Mouse (Mus musculus) frontal cortex, postnatal 25 days (tissue): ENCODE measurements around the gene Slk.

ENCODE experiments used
- DNase-seq, 2 experiments: peaks; one replicate each; pipeline ENCODE4 v3.0.0; 2022; ENCODE audit warnings: low spot score in 2 of 2

Slk gene

GRCm38 (mm10) chr19:47579225-47579787, at the start of gene Slk:
Slk (plus strand) TSS chr19:47579678.
- peak; percentile 55 to 58 for DNase-seq

- DNase-seq = no peak
These were observed 48.2 kb upstream of the Slk start for GRCm38 (mm10) chr19:47531309-47531708.

GRCm38 (mm10) chr19:47532449-47532848, 47.0 kb upstream of the Slk start:
- DNase-seq = no peak

GRCm38 (mm10) chr19:47534131-47534530, 45.3 kb upstream of the Slk start:
- DNase-seq = peak in 1 of 2 experiments; percentile 43

- peak; percentile 93 to 96 for DNase-seq
These were observed 42.8 kb upstream of the Slk start for GRCm38 (mm10) chr19:47536521-47537299.

GRCm38 (mm10) chr19:47537300-47537792, 42.1 kb upstream of the Slk start, which contains the start of gene Stn1:
Stn1 (minus strand) TSS chr19:47537507.
- no peak for DNase-seq

- DNase-seq = no peak
These were observed 41.6 kb upstream of the Slk start for GRCm38 (mm10) chr19:47537879-47538278.

- DNase-seq = no peak
These were observed 40.7 kb upstream of the Slk start for GRCm38 (mm10) chr19:47538801-47539200.

- DNase-seq = no peak
These were observed 37.0 kb upstream of the Slk start for GRCm38 (mm10) chr19:47542441-47542840.

- DNase-seq = no peak
These were observed 34.4 kb upstream of the Slk start for GRCm38 (mm10) chr19:47545055-47545454.

GRCm38 (mm10) chr19:47545528-47545927, 34.0 kb upstream of the Slk start:
- DNase-seq = no peak

- no peak for DNase-seq
These were observed 30.9 kb upstream of the Slk start for GRCm38 (mm10) chr19:47548432-47549076.

- DNase-seq = no peak
These were observed 30.3 kb upstream of the Slk start for GRCm38 (mm10) chr19:47549174-47549573.

- DNase-seq = no peak
These were observed 29.9 kb upstream of the Slk start for GRCm38 (mm10) chr19:47549584-47549983.

GRCm38 (mm10) chr19:47559145-47559544, 20.3 kb upstream of the Slk start:
- DNase-seq = no peak

GRCm38 (mm10) chr19:47559751-47560512, 19.5 kb upstream of the Slk start:
- no peak for DNase-seq

GRCm38 (mm10) chr19:47560544-47561161, 18.8 kb upstream of the Slk start:
- no peak for DNase-seq

- DNase-seq = no peak
These were observed 17.5 kb upstream of the Slk start for GRCm38 (mm10) chr19:47561996-47562441.

GRCm38 (mm10) chr19:47563715-47564114, 15.8 kb upstream of the Slk start:
- no peak for DNase-seq

GRCm38 (mm10) chr19:47565031-47565654, 14.3 kb upstream of the Slk start:
- DNase-seq = no peak

GRCm38 (mm10) chr19:47565994-47566393, 13.5 kb upstream of the Slk start:
- no peak for DNase-seq
